Mouse (Mus musculus) mature B cell (primary cell): Measurements from ENCODE around the gene Olfr554.
"Not testable (repeated sequence)": the region's sequence is repeated elsewhere in the genome, so short reads cannot be mapped to it uniquely, and the experiment has no call there.

Experiments
- in situ Hi-C: fragments of 300-500 bp; cut with MboI; formaldehyde crosslinking; loops from 2 replicates; pipeline ENCODE4 v1.14.3; 2019

Gene Olfr554

GRCm38 (mm10) chr7:102638132-102638531 is at the start of gene Olfr554:
TSS of gene Olfr554 (plus strand) at chr7:102638432.
- in situ Hi-C loops = loop anchor here (10.0 kb wide), 1 partner anchor 133 kb away; no protein-coding TSS in a partner anchor

GRCm38 (mm10) chr7:102591786-102592185 is 46.4 kb upstream of the Olfr554 start, which contains the start of gene Olfr551:
TSS of gene Olfr551 (minus strand) at chr7:102591886.
- in situ Hi-C loops = no loop called here

GRCm38 (mm10) chr7:102597378-102598031 is 40.7 kb upstream of the Olfr554 start, which contains the start of gene Olfr552:
TSS of gene Olfr552 (plus strand) at chr7:102597770.
- in situ Hi-C loops = no loop called here

- in situ Hi-C loops = no loop called here
These were observed 20.1 kb upstream of the Olfr554 start, which contains the start of gene Olfr553 for GRCm38 (mm10) chr7:102618118-102618517. TSS of gene Olfr553 (minus strand) at chr7:102618218.

- in situ Hi-C loops = no loop called here
These were observed 18.6 kb upstream of the Olfr554 start for GRCm38 (mm10) chr7:102619608-102620007.

- in situ Hi-C loops = not testable (repeated sequence)
These were observed 17.9 kb upstream of the Olfr554 start for GRCm38 (mm10) chr7:102620368-102620767.

- in situ Hi-C loops = loop anchor here (10.0 kb wide), 1 partner anchor 132 kb away; no protein-coding TSS in a partner anchor
These were observed 1.6 kb upstream of the Olfr554 start for GRCm38 (mm10) chr7:102636665-102637064.

GRCm38 (mm10) chr7:102644945-102645344 is 6.7 kb downstream of the Olfr554 start:
- in situ Hi-C loops = not testable (repeated sequence)

GRCm38 (mm10) chr7:102658523-102658922 is 20.3 kb downstream of the Olfr554 start, which contains the start of gene Olfr555:
TSS of gene Olfr555 (plus strand) at chr7:102658823.
- in situ Hi-C loops = no loop called here

- in situ Hi-C loops = no loop called here
These were observed 26.4 kb downstream of the Olfr554 start, which contains the start of gene Olfr556 for GRCm38 (mm10) chr7:102664599-102664998. TSS of gene Olfr556 (plus strand) at chr7:102664899.

- in situ Hi-C loops = no loop called here
These were observed 27.1 kb downstream of the Olfr554 start for GRCm38 (mm10) chr7:102665378-102665777.

- in situ Hi-C loops = no loop called here
These were observed 38.0 kb downstream of the Olfr554 start for GRCm38 (mm10) chr7:102676225-102676624.

GRCm38 (mm10) chr7:102681916-102682315 is 43.7 kb downstream of the Olfr554 start:
- in situ Hi-C loops = no loop called here

- in situ Hi-C loops = no loop called here
These were observed 48.8 kb downstream of the Olfr554 start, which contains the start of gene Trim68 for GRCm38 (mm10) chr7:102686944-102687501. TSS of gene Trim68 (minus strand) at chr7:102687327.
